Mouse (Mus musculus): ENCODE measurements around the gene Arhgef3.

DNA sequence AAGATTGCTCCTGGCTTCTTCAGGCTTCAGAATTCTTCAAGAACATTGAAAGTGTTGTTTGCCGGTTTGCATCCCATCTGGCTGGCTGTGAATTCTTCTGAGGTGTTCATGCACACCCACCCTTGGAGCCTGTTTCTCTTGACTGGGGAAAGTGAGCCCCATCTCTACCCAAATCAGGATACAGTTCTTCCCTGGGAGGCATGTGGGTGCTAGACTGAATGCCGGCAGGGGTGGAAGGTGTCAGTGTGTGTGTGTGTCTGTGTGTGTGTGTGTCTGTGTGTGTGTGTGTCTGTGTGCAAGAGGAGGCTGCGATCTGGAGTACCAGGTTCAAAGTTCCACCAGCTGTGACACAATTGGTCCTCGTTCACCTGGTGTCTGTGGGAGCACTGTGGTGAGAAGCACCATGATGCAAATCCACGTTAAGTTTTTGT, 114.3 kb downstream of the Arhgef3 start:
- TF ChIP-seq CTCF (IDR thresholded peaks at IDR 0.05), result no peak
- TF ChIP-seq EP300 (IDR thresholded peaks at IDR 0.05), result no peak

Measured in lung, postnatal 0 days (tissue).